Mouse (Mus musculus) induced T-regulatory cell, adult 2 months (primary cell): Measurements from ENCODE around the gene Abcg1.
A peak's percentile ranks its signal among the peaks of the same experiment; 100 is the strongest.

Source experiments
- DNase-seq: peaks from one replicate; pipeline ENCODE4 v3.0.0-alpha.2; 2012; ENCODE audit warnings: low read depth

The Abcg1 gene

DNA sequence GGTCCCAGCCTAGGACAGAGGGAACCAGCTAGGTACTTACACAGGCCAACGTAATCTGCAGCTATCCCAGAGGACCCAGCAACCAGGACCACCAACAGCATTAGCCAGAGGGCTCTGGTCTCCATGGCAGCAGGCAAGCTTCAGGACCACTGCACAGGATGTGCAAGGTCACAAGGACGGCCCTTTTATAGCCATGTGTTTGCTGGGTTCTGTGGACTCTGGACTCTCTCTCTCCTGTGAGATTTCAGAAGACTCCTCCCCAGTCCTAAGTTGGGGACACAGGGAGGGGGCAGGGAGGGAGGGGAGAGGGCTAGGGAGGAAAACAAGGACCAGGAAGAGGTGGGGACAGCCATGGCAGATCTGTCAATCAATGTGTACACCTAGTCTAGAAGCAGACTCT, 72.0 kb downstream of the Abcg1 start, which contains the start of gene Tff3:
Gene Tff3 (minus strand): TSS at position 195 of the 400 bp plus-strand sequence.
- no peak for DNase-seq

DNA sequence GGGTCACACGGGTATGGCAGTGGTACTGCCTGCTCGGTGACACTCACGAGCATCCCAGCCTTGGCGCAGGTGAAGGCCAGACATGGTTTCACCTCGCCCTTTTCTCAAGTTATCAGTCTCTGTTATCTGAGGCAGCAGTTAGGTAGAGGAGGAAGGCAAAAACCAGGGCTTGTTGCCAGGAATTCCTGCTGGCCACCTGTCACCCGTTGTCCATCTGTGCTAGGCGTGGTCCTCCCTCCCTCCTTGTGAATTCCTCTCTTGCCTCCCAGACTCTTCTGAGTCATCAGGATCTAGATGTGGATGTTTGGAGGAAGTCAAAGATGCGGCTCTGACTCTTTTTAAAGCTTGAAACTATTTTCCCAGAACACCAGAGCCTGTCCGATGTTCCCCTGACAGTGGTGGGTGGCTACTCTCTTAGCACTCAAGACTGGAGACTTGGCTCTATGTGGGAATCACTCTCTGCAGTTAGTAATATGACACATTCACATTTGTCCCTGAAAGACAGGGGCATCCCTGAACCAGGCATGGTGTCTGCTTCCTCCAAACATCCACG, 73.9 kb downstream of the Abcg1 start:
- no peak for DNase-seq

DNA sequence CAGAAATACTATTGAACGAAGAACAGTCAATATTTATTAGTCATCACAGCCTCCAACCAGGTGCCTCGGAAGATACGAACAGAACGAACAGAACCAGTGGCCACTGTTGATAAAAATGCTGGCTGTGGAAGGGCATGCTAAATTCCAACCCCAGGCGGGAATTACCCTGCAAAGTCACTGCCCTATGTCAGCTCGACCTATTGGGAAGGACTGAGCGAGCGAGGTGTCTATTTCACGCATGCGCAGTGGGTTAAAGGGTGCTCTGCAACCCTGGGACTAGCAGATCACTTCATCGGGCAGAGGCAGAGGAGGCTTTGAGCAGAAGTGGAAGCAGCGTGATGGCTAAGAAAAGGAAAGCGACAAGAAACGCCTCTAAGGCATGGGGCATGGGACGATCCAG, 76.3 kb downstream of the Abcg1 start:
- DNase-seq: no peak

DNA sequence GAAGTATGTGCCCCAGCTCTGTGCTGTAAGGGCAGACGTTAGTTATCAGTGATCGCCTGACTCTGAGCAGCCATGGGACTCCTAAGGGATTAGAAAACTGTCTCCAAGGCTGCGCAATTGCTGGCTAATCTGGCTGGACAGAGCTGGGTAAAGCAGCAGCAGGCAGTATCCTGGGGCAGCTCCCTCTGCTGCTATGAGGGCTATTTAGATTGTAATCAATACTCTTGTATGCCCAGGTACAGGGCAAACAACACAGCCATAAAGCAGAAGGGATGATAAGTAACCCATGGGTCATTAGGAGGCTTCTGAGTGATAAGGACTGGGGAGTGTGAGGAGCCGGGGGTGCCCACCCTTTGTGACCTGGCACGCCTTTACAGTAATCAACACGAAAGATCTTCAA, 77.4 kb downstream of the Abcg1 start:
- DNase-seq: no peak

DNA sequence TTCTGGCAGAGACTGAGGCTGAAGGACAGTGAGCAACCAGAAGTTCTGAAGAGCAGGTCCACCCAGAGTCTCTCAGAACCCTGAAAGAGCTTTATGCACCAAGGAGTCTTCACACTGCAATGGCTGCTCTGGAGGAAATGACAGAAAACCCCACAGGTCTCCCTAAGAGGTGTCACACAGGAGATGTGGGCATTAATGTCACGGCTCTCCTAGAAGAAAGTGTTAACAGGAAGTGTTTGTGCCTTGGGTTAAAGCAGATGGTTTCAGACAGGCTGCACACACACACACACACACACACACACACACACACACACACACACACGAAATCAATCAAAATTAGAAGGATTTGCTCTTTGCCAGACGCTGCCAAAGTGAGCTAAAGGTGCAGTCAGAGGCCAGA, 78.8 kb downstream of the Abcg1 start:
- peak; percentile 58 for DNase-seq

DNA sequence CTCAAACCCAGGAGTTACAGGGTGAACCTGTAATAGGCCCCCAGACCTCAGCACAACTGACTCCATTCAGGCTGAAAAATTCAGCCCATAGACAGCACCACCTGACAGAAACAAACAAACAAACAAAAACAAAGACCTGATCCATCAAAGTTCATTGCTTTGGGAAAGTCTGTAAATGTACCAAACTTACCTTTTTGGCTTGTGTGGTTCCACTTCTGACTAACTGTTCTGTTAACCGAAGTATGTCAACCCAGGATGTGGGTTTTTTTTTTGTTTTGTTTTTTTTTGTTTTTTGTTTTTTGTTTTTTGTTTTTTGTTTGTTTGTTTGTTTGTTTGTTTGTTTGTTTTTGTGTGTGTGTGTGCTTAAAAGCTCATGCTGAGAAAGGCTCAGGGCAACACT, 79.3 kb downstream of the Abcg1 start:
- DNase-seq: peak; percentile 57

DNA sequence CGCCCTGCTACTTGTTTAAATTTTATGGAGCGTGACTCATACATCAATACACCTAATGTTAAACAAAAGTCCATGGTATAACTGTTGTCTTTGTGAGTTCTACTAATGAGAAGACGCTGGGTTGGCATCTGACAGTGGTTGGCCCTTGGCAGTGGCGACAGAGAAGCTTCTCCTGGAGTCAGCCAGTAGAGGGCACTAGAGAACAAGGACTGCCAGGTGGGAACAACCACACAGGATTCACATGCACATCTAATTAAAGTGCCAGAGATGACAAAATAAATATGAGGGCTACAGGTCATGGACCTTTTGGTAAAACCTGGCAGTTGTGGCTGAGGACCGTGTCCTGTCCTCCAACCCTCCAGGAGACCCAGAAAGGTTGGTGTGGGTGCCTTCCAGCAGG, 80.9 kb downstream of the Abcg1 start:
- peak; percentile 87 for DNase-seq

DNA sequence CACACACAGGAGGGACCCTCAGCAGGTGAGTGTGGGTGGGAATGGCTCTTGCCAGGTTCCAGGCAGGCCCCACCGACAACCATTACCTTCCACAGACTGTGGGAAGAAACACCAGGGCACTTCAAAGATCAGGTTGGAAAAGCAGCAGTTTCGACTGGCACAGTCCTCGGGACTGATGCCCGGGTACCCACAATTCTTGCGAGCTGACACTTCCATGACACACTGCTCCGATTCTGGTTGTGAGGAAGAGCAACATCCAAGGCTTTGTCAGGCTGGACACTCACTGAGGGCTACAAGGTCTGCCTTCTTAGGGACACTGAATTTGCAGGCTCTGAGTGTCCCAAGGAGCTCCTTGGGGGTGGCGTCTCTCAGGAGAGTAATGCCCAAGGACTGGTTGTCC, 84.6 kb downstream of the Abcg1 start:
- DNase-seq: no peak

DNA sequence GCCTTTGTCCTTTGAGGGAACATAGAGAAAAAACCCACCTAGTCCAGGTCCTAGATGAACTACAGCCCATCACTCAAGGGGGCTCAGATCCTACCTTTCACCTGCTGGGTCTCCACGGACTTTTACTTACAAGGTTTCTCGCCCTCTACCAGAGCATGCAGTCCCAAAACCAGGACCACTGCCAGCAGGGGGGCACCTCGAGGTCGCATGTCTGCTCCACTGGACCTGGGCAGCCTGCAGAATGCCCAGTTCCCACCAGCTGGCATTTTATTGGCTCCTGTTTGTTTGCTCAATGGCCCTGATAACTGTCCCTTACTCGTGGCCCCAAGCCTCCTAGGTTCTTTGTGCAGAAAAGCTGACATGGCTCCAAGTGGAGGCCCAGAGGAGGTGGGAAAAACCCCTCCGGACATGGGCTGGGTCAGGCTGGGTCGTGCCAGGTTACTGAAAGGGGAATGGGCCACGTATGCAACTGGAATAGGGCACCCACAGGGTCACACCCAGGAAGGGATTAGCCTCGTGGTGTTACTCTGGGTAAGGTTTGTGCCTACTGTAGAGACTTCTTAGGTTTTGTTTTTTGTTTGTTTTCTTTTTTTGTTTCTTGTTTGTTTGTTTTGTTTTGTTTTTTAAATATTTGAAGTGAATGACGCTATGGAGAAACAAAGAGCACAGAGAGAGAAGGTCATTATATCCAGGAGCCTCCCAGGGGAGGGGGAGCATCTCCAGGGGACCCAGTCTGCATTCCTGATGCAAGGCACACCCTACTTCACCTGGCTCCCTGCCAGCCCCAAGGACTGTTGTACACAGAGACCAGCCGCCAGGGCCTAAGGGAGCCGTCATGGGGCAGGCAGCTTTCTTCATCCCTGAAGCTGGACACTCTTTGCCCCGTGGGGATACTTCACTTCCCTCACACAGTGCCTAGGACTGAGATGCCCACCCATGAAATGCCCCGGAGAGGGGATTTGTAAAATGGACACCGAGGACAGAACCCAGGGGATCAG, 86.9 kb downstream of the Abcg1 start, which contains the start of gene Tff2:
Gene Tff2 (minus strand): TSS at position 243 of the 998 bp plus-strand sequence.
- no peak for DNase-seq

DNA sequence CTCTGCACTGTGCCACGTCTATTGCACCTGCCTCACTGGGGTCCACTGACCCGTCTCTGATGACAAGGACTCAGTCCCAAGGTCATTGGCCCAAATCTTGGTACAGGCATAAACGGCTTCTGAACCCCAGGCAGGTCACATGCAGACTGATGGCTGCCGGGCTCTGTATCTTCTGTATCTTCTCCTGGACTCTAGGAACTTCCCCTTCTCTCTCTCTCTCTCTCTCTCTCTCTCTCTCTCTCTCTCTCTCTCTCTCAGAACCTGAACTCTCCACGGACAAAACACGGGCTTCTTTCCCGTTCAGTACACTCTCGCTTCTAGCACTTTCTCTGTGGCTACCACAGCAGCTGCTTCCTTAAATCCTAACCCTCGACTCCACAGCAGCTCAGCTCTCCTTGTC, 88.5 kb downstream of the Abcg1 start:
- DNase-seq: no peak

DNA sequence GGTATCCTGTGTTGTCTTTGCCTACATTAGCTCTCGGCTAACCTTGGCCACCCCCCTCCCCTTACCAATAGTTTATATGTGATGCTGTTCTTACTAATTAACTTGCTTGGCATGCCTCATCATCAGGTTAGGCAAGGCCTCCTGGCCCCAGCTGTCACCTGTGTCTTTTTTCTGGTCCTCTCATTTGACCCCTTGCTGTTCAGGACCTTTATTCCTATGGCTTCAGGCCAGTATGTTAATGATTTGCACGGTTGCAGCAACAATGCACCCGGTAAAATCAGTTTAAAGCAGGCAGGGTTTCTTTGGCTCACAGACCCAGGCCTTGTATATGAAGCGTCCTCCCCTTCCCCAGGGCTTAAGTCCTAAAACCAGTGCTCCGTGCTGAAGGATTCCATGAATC, 95.0 kb downstream of the Abcg1 start:
- no peak for DNase-seq

DNA sequence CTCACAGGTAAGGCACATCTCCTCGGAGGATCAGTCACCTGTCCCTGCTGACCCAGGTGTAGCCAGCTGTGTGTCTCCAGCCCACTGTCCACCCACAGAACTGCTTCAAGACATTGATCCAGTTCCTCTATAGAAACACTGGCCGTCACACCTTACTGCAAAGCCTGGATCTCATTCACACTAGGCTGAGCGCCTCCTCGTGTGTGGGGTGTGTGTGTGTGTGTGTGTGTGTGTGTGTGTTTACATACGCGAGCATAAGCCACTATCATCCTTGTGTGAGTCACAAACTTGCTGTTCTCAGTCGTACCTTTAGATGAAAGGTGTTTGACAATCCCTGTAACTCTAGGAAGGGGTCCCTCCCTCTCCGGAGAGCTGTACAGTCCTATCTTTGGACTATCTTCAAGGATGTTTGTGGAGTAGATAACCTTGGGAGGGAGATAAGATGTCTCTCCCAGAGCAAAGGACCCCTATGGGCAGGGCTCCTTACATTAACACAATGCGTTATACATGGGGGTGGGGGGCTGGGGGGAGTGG, 95.6 kb downstream of the Abcg1 start:
- no peak for DNase-seq

DNA sequence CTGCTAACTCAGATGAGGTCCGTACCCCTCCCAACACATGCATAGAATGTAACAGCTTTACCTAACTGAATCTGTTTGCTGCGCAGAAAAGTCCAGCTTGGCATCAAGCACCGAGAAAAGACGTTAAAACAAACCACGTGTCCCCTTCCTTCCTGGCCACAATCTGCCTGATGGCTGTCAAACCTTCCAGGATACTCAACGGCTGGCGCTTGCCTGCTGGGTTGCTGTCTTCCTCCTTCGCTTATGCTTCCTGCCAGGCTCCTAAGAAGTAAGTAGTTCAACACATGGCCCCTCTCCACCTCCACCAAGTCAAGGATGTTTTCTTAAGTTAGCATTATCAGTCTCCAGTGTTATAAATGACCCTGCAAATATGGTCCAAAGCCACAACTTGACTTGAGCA, 96.3 kb downstream of the Abcg1 start:
- no peak for DNase-seq

DNA sequence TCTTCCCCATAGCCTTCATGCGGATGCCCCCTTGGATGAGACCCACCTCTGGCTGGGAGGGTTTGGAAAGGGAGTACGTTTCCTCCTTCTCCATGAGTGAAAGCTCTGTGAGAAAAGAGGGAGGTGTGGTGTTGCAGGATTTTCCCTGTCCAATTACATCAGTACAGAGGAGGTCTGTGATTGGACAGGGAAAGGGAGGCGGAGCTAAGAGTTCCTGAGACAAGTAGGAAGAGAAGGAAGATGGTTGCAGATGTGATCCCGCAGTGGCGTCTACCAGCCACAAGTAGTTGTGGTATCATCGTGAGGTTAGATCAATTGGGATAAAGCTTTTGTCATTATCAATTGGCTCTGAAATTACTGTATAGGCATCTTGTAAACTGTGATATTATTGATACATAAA, 100.4 kb downstream of the Abcg1 start:
- DNase-seq: no peak

DNA sequence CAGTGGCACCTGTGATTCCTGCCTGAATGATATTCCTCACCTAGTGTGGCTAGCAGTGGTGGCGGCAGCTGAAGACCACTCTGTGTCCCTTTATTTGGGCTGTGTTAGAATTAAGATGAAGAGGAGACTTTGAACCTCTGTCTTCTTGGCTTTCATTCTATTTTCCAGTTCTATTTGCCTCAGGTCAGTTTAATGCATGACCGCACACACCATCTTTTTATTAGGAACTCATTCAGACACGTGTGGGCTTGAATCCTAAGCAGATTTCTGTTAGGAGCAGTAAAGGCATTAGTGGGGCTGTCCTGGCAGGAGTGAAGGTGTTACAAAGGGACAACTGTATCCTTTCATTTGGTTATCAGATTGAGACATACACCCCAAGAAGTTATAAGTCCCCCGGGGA, 102.8 kb downstream of the Abcg1 start:
- DNase-seq: no peak

DNA sequence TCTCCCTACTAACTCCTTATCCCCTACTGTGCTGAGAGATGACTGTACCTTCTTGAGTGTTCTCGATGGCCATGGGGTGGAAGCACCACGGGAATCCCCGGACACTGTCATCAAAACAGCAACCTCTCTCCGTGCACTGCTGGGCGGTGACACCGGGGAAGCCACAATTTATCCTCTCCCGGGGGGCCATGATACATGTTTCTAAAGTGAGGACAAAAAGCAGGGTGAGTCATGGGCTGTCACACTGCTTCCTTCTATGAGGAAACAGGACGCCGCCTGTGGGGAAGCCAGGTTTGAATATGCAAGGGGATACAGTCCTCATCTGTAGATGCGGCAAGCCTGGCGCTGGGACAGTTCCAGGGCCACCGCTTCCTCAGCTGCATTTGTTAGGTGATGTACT, 105.1 kb downstream of the Abcg1 start:
- DNase-seq: no peak

DNA sequence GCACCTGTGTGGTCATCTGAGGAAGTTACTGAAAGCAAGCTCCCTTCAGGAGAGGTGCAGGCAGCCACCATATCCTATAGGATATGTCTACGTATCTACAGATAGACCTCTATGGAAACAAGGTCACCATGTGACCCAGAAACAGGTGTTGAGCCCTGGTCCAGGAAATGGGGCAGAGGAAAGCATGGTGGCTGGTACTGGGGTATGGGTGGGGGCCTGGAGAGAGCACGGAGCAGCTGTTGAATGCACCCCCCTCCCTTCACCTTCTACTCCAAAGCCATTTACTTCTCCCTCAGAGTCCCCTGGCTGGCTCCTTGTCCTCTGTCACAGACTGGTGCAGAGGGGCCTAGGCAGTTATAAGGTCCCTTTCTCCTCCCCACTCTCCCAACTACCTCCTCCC, 106.3 kb downstream of the Abcg1 start:
- no peak for DNase-seq

DNA sequence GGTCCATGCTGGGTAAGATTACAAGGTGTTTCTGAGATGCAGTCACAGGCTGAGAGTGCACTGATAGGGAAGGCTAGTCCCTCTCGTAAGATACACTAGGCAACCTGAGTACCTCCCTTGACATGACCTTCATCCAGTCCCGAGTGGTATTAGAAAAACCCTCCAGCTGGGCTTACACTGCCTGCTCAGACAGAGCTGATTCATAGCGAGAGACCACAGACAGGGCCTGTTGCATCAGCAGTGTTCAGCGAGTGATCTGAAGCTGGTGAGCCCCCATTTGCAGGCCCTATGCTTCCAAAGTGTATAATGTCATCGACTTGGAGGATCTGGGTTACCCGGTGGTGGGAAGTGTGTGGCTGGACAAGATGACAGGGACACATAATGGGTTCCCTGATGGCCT, 107.7 kb downstream of the Abcg1 start, which contains the start of gene Tff1:
Gene Tff1 (minus strand): TSS at position 151 of the 400 bp plus-strand sequence.
- DNase-seq: no peak
